Mouse (Mus musculus) heart, adult 2 months (tissue): Measurements from ENCODE around the gene Apobec3.

Experiments
- CTCF ChIP-seq: fragments of 200-600 bp; IDR thresholded peaks from 2 replicates; pipeline ENCODE4 v1.8.1; 2022; ENCODE audit warnings: antibody characterized with exemption, mild to moderate bottlenecking, moderate library complexity
- EP300 ChIP-seq: fragments of 200-500 bp; IDR thresholded peaks from 2 replicates; pipeline ENCODE4 v1.6.1; 2011; ENCODE audit warnings: low read depth, low read length, control low read depth; ENCODE audit not compliant: insufficient read depth
- POLR2A ChIP-seq: fragments of 200-500 bp; IDR thresholded peaks from 2 replicates; pipeline ENCODE4 v1.6.1; 2011; ENCODE audit warnings: mild to moderate bottlenecking, low read depth, low read length, control low read depth; ENCODE audit not compliant: insufficient read depth

GRCm38 (mm10) chr15:79926856-79927416 lies 35.5 kb downstream of the Apobec3 start:
- TF ChIP-seq CTCF (no peak), EP300 (no peak), POLR2A (no peak)
